Mouse (Mus musculus): ENCODE data around the gene Hebp1. TPM values are rescaled to one million over a fixed set of nuclear protein-coding genes. Genes with fewer than 3 reads are reported as not detected.
A peak's percentile ranks its signal among the peaks of the same experiment; 100 is the strongest.

Gene Hebp1
- polyA plus RNA-seq, 1 experiment from 2014 or later = 62.8 TPM

DNA sequence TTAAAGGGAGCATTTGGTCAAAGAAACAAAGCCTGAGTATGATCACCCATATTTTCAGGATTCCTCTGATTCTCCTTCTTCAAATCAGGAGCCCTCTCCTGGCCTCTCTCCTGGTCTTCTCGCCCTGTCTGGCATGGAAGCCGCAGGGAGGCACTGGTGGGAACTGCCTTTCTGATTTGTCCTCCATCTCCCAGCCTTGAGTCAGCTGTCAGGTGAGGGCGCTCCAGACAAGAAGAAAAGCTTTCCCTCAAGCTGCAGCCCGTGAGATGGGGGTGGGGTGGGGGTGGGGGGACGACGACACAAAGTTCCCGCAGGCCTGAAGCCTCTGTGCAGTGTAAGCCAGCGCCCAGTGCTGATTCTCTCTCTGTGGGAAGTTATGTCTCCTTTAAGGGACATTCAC, 108.0 kb downstream of the Hebp1 start:
- no peak overlapping the region for H3K4me2 ChIP-seq (replicated peaks; ENCODE audit: low read depth)
- 44% methylated on average over 8 of the region's 8 CpGs for WGBS
- TF ChIP-seq CTCF (IDR thresholded peaks at IDR 0.05; ENCODE audit: low read depth) = no peak
- no peaks in the 10 kb centered on the region for H3K36me3 ChIP-seq (ENCODE audit: control insufficient read depth, insufficient read depth)
- H3K4me3 ChIP-seq (ENCODE audit: low read depth, low read length) = no peak overlapping the region
- H3K9me3 ChIP-seq (ENCODE audit: control insufficient read depth) = no peaks in the 10 kb centered on the region
- H3K27me3 ChIP-seq (replicated peaks; ENCODE audit: control insufficient read depth, insufficient read depth, low read length) = no peaks in the 10 kb centered on the region
- no peaks in the 10 kb centered on the region for H3K4me1 ChIP-seq (replicated peaks; ENCODE audit: control insufficient read depth, insufficient read depth, low read length)
- no peak overlapping the region for H3K27ac ChIP-seq (ENCODE audit: low read depth, low read length)
- H3K9ac ChIP-seq (ENCODE audit: low read depth, low read length) = no peak overlapping the region
- no peak for ATAC-seq

DNA sequence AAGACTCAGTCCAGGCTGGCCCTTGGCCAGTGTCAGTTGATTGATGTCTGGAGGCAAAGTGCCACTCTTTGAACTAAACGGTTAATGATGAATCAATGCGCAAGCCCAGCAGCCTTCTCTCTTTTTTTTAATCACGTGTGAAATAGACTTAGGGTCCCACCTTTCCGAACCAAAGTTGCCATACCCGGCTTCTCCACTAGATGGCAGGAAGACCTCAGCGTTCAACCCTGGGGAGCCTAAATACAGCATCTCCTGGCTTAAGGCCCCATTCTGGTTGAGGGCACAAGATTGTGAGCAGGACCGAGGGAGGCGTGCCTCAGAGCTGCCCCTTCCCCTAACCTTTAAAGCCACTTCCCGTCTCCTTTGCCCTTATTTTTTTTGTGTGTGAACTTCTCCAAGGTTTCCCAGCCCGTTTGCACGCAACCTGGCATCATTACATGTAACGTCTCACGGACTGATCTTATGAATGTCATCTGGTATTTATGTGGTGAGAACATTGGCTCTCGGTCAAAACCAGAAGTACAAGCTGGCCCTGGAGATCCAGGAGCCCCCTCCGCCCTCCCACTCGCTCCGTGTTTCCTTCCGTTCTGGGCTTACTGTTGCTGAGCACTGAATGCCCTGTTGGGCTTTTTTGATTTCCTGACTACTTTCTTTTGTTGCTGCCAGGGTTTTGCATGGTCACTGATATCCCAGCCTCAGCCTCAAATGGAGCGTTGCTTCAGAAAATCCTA, 109.9 kb downstream of the Hebp1 start:
- no peaks in the 10 kb centered on the region for H3K27me3 ChIP-seq (replicated peaks; ENCODE audit: control insufficient read depth, insufficient read depth, low read length)
- ATAC-seq = peak; percentile 42; the same call in 1 of the 2 replicates
- H3K36me3 ChIP-seq (ENCODE audit: control insufficient read depth, insufficient read depth) = no peaks in the 10 kb centered on the region
- no peak overlapping the region for H3K9ac ChIP-seq (ENCODE audit: low read depth, low read length)
- no peak overlapping the region for H3K27ac ChIP-seq (ENCODE audit: low read depth, low read length)
- no peaks in the 10 kb centered on the region for H3K4me1 ChIP-seq (replicated peaks; ENCODE audit: control insufficient read depth, insufficient read depth, low read length)
- H3K9me3 ChIP-seq (ENCODE audit: control insufficient read depth) = no peaks in the 10 kb centered on the region
- 30% methylated on average over 19 of the region's 19 CpGs for WGBS
- no peak overlapping the region for H3K4me3 ChIP-seq (ENCODE audit: low read depth, low read length)
- TF ChIP-seq CTCF (IDR thresholded peaks at IDR 0.05; ENCODE audit: low read depth) = peak; percentile 92
- H3K4me2 ChIP-seq (replicated peaks; ENCODE audit: low read depth) = peak overlapping the region; percentile 10

Other genes with a start within 250 kb of the Hebp1 start
- gene Apold1, start 216.3 kb downstream of the Hebp1 start, polyA plus RNA-seq (2015; fragmentation: Nextera tagmentation; extraction: Ambion mirVana) = 2.2 and 3.2 TPM in 2 replicates
- 32.6 and 33.5 TPM in 2 replicates for gene Ddx47, start 186.4 kb downstream of the Hebp1 start, polyA plus RNA-seq (2015; fragmentation: Nextera tagmentation; extraction: Ambion mirVana)
- gene Gprc5a, start 132.4 kb downstream of the Hebp1 start, polyA plus RNA-seq (2015; fragmentation: Nextera tagmentation; extraction: Ambion mirVana) = 3.3 and 4.2 TPM in 2 replicates
- gene Gprc5d, start 79.7 kb downstream of the Hebp1 start, polyA plus RNA-seq (2015; fragmentation: Nextera tagmentation; extraction: Ambion mirVana) = not detected in 2 replicates
- gene Fam234b, start within 50 bp of the Hebp1 start, polyA plus RNA-seq (2015; fragmentation: Nextera tagmentation; extraction: Ambion mirVana) = 20.9 and 21.7 TPM in 2 replicates
- gene Gsg1, start 56.3 kb upstream of the Hebp1 start, polyA plus RNA-seq (2015; fragmentation: Nextera tagmentation; extraction: Ambion mirVana) = 0.73 and 0.82 TPM in 2 replicates
- not detected in 2 replicates for gene Pbp2, start 112.4 kb upstream of the Hebp1 start, polyA plus RNA-seq (2015; fragmentation: Nextera tagmentation; extraction: Ambion mirVana)
- gene Emp1, start 164.5 kb upstream of the Hebp1 start, polyA plus RNA-seq (2015; fragmentation: Nextera tagmentation; extraction: Ambion mirVana) = 42.5 and 42.8 TPM in 2 replicates

Measured in intestine, postnatal 0 days (tissue).